Mouse (Mus musculus) ovary, adult 10 weeks (tissue): ENCODE results near the gene Zfp850. TPM values are rescaled to one million over a fixed set of nuclear protein-coding genes. Genes with fewer than 3 reads are reported as not detected.

Experiments used
- polyA plus RNA-seq: library from polyadenylated mRNA; stranded (reverse); fragments of 350-450 nt; fragmentation: Illumina TruSeq; extraction: RNeasy Lipid Tissue Mini Kit (QIAGEN cat#74804); gene quantifications from one replicate; pipeline ENCODE4 v1.2.3, GENCODE M21; 2014

Gene Zfp850
- 14.4 TPM for polyA plus RNA-seq

DNA sequence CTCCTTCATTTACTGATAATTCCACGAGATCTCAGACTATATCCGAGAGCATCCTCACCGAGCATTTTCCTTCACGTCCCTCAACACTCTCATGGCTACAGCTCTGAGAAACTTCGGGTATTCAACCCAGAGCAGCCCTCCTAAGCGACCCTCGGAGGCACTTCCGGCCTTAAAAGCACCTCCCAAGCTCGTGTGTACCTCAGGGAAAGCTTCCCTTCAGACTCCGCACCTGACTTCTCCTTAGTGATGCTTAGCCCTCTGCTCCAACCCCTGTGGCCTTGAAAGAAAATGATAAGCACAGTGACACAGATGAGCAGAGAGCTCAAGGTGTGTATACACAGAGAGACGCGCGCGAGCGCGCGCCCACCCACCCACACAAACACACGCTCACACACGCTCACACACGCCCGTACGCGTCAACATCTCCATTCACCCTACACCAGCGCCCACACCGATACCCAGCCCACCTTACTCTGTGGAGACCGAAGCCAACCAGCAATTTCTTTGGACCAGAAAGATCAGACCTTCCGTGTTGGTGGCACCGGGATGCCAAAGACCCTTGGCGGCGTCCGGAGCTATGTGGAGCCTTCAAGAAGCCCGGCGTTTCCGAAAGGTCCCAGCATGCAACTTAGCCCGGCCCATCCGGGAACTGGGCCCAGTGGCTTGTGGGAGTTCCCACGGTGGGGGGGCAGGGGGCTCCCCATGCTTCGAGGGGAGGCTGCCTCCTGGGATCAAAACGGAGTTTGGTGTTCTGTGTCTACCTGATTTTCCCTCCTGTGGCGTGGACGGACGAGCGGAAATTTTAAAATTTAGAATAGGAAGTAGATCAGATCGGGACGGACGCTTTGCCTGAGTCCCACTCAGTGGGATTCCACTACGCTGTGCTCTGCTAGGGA, at the start of gene Zfp850:
Zfp850 (minus strand) TSS at position 567 of the 896 bp plus-strand sequence.

DNA sequence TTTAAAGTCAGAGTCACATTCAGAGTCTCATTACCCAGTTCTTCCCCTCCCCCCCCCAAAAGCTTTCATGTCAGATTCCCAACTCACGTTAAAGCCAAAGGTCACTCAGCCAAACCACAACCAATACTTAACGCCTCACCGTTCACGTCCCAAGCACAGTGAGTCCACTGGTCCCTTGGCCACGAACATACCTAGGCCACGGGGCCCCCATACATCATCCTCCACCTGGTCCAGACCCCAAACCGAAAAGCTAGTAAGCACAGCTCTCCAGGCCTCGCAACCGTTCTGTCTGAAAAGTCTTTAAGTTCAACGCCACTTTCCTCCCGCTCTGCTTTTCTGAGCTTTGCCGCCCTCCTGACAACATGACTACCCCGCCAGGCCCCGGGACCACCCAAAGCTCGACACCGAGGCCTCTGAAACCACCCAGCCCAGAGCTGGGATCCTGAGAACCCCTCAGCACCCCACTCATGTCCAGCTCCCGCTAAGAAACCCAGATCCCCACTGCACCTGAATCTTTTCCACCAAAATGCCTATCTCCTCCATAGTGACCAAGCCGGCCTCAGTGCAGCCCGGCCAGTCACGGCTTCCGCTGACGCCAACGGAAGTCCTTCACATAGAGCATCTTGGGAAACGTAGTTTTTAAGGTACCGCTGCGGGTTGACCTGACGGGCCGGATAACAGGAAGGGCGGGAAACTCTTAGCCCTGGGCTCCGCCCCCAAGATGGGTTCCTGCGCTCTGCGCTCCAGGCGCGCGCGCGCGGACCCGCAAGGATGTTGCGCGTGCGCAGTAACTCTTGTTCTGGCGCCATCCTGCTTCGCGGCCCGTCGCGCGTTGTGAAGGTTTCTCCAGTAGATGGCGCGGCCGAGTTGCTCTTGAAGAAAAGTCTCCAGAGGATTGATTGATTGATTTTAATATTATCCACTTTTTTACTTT, 35.8 kb upstream of the Zfp850 start, which contains the start of gene Psmc4:
Psmc4 (minus strand) TSS at position 626 of the 934 bp plus-strand sequence.

DNA sequence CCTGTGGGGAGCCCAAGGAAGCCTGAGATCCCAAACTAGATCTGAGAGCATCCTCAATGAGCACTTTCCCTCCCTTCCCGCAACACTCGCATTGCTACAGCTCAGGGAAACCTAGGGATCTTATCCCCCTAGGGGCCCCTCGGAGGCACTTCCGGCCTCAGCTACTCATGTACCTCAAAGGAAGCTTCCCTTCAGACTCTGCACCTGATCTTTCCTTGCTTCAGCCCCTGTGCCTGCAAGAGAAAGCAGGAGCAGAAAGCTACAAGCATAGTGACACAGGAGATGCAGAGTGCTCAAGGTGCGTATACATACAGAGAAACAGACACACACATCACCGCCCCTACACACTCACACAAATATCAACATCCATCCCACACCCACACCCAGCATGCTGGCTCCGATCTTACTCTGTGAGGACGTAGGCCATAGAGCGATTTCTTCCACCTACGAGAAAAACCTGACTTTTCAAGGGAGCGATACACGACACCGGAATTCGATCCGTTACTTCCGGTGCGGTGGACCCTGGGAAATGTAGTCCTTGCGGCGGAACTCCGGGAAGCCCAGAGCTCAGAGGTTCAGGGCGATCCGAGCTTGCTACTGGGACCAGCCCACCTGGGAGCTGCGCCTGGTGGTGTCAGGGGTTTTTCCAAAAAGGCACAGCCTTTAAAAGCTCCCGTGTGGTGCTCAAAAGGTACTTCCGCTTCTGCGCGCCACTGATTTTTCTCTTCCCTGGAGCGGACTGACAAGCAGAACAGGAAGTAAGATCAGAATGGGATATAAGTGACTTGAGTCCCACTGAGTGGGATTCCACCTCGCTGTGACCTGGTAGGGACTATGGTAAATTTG, 35.0 kb downstream of the Zfp850 start, which contains the start of gene Zfp780b:
Zfp780b (minus strand) TSS at position 489 of the 846 bp plus-strand sequence.

Other genes starting within 250 kb of the Zfp850 start
- gene Zfp626, start 206.9 kb downstream of the Zfp850 start, polyA plus RNA-seq, result 22.4 TPM
- gene Zfp59, start 175.5 kb downstream of the Zfp850 start, polyA plus RNA-seq, result 20.3 TPM
- gene Zfp607a, start 156.6 kb downstream of the Zfp850 start, polyA plus RNA-seq, result 12.0 TPM
- gene Zfp974, start 84.7 kb downstream of the Zfp850 start, polyA plus RNA-seq, result 29.3 TPM
- gene Zfp780b, start 34.9 kb downstream of the Zfp850 start, polyA plus RNA-seq, result 39.9 TPM
- gene Psmc4, start 36.0 kb upstream of the Zfp850 start, polyA plus RNA-seq, result 28.0 TPM
- 0.20 TPM for gene Fcgbp, start 57.1 kb upstream of the Zfp850 start, polyA plus RNA-seq
- gene 9530053A07Rik, start 115.4 kb upstream of the Zfp850 start, polyA plus RNA-seq, result not detected
- gene Fbl, start 155.6 kb upstream of the Zfp850 start, polyA plus RNA-seq, result 16.9 TPM
- 0.51 TPM for gene Dyrk1b, start 165.4 kb upstream of the Zfp850 start, polyA plus RNA-seq